Mouse (Mus musculus): ENCODE measurements around the gene Exoc3l2.
A peak's percentile ranks its signal among the peaks of the same experiment; 100 is the strongest.

The Exoc3l2 gene

GRCm38 (mm10) chr7:19456628-19457027 is 6.5 kb upstream of the Exoc3l2 start:
- no peak for DNase-seq (ENCODE audit: low spot score in 2 of 2)

- DNase-seq (ENCODE audit: low spot score in 2 of 2): no peak
These were observed 5.6 kb upstream of the Exoc3l2 start for GRCm38 (mm10) chr7:19457414-19458071.

- peak; percentile 64 to 80 for DNase-seq (ENCODE audit: low spot score in 2 of 2)
These were observed 5.1 kb upstream of the Exoc3l2 start for GRCm38 (mm10) chr7:19458072-19458486.

GRCm38 (mm10) chr7:19458591-19459111 is 4.5 kb upstream of the Exoc3l2 start, which contains the start of gene Mark4:
Gene Mark4 (minus strand): TSS chr7:19458821.
- DNase-seq (ENCODE audit: low spot score in 2 of 2): peak; percentile 76 to 81

GRCm38 (mm10) chr7:19459144-19459870 is 3.8 kb upstream of the Exoc3l2 start:
- DNase-seq (ENCODE audit: low spot score in 2 of 2): no peak

- DNase-seq (ENCODE audit: low spot score in 2 of 2): no peak
These were observed 2.6 kb upstream of the Exoc3l2 start for GRCm38 (mm10) chr7:19460500-19460899.

- DNase-seq (ENCODE audit: low spot score in 2 of 2): peak in 1 of 2 experiments; percentile 70
These were observed 1.6 kb upstream of the Exoc3l2 start for GRCm38 (mm10) chr7:19461488-19461887.

- no peak for DNase-seq (ENCODE audit: low spot score in 2 of 2)
These were observed 688 bp upstream of the Exoc3l2 start for GRCm38 (mm10) chr7:19462443-19462842.

GRCm38 (mm10) chr7:19464367-19465307 is 1.5 kb downstream of the Exoc3l2 start:
- DNase-seq (ENCODE audit: low spot score in 2 of 2): no peak

GRCm38 (mm10) chr7:19466602-19467145 is 3.5 kb downstream of the Exoc3l2 start:
- DNase-seq (ENCODE audit: low spot score in 2 of 2): no peak

GRCm38 (mm10) chr7:19467638-19468037 is 4.5 kb downstream of the Exoc3l2 start:
- no peak for DNase-seq (ENCODE audit: low spot score in 2 of 2)

- no peak for DNase-seq (ENCODE audit: low spot score in 2 of 2)
These were observed 5.1 kb downstream of the Exoc3l2 start for GRCm38 (mm10) chr7:19468279-19468678.

GRCm38 (mm10) chr7:19469404-19469803 is 6.3 kb downstream of the Exoc3l2 start:
- DNase-seq (ENCODE audit: low spot score in 2 of 2): no peak

- DNase-seq (ENCODE audit: low spot score in 2 of 2): no peak
These were observed 7.2 kb downstream of the Exoc3l2 start for GRCm38 (mm10) chr7:19470308-19470707.

GRCm38 (mm10) chr7:19472403-19472802 is 9.3 kb downstream of the Exoc3l2 start:
- DNase-seq (ENCODE audit: low spot score in 2 of 2): no peak

- peak; percentile 73 to 82 for DNase-seq (ENCODE audit: low spot score in 2 of 2)
These were observed 10.8 kb downstream of the Exoc3l2 start for GRCm38 (mm10) chr7:19473875-19474443.

GRCm38 (mm10) chr7:19477084-19477483 is 14.0 kb downstream of the Exoc3l2 start:
- no peak for DNase-seq (ENCODE audit: low spot score in 2 of 2)

- no peak for DNase-seq (ENCODE audit: low spot score in 2 of 2)
These were observed 14.7 kb downstream of the Exoc3l2 start for GRCm38 (mm10) chr7:19477624-19478384.

GRCm38 (mm10) chr7:19483281-19483680 is 20.1 kb downstream of the Exoc3l2 start:
- DNase-seq (ENCODE audit: low spot score in 2 of 2): no peak

GRCm38 (mm10) chr7:19485488-19485887 is 22.4 kb downstream of the Exoc3l2 start:
- no peak for DNase-seq (ENCODE audit: low spot score in 2 of 2)
